Mouse (Mus musculus) brain, embryonic 18.5 days (tissue): ENCODE results near the gene Tnfrsf19.

Source experiments
- DNase-seq: peaks from one replicate; pipeline ENCODE4 v3.0.0-alpha.2; 2012; ENCODE audit warnings: low read depth, low spot score

The Tnfrsf19 gene

GRCm38 (mm10) chr14:60964016-60964810 lies 82.1 kb downstream of the Tnfrsf19 start:
- no peak for DNase-seq

GRCm38 (mm10) chr14:60957611-60958157 lies 88.6 kb downstream of the Tnfrsf19 start:
- no peak for DNase-seq

GRCm38 (mm10) chr14:60937481-60938039 lies 108.7 kb downstream of the Tnfrsf19 start:
- no peak for DNase-seq

GRCm38 (mm10) chr14:60935705-60936104 lies 110.6 kb downstream of the Tnfrsf19 start:
- no peak for DNase-seq

GRCm38 (mm10) chr14:60926011-60926410 lies 120.3 kb downstream of the Tnfrsf19 start:
- no peak for DNase-seq

- DNase-seq: no peak
Measured at GRCm38 (mm10) chr14:60916661-60917060, 129.6 kb downstream of the Tnfrsf19 start.
